Mouse (Mus musculus) erythroblast, embryonic 14.5 days (primary cell): Measurements from ENCODE around the gene Atat1.

Source experiments
- GATA1 ChIP-seq: IDR thresholded peaks from 2 replicates; pipeline ENCODE4 v1.6.1; 2012; ENCODE audit warnings: low read length, inconsistent platforms, mixed read lengths
- TAL1 ChIP-seq: IDR thresholded peaks from 3 replicates; pipeline ENCODE4 v1.6.1; 2012; ENCODE audit warnings: low read length, inconsistent platforms, mixed read lengths

DNA sequence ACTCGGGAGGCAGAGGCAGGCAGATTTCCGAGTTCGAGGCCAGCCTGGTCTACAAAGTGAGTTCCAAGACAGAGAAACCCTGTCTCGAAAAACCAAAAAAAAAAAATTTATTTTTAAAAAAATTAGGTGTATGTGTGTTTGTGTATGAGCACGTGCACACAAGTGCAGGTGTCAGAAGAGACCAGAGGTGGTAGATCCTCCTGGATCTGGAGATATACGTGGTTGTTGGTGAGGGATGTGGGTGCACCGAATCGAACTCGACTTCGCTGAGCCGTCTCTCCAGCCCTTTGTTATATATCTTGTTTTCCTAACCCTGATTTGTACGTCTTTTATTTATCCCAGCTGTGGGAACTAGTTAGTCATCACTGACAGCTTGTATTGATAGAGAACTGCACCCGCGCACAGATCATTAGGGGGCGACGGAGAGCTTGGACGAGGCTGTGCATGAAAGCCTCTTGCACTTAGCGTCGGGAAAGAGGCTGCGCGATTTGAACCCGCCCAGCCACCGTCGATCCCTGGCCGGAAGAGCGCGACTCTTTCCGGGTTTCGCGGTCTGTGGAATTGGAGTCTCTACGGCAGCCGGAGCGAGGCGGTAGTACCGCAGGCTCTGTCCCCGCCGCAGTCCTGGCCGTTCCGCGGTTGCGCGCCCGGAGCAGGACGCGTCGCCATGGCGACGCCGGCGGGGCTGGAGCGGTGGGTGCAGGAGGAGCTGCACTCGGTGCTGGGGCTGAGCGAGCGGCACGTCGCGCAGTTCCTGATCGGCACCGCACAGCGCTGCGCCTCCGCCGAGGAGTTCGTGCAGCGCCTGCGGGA lies 30.4 kb downstream of the Atat1 start, which contains the start of gene Dhx16:
- no peak for TF ChIP-seq GATA1
- no peak for TF ChIP-seq TAL1
